Mouse (Mus musculus) intestine, postnatal 0 days (tissue): ENCODE measurements at regions not wholly inside any gene's neighbourhood (a gene's known extent, or its start where the extent isn't known, plus 50 kb on each side); places are given as distances from the start of the nearest gene placed in this dataset.

Source experiments
- ATAC-seq: fragments of 200-750 bp; cut with Nextera tagmentation; 2 replicates; pipeline ENCODE4 v1.8.0; 2017; ENCODE audit warnings: mild to moderate bottlenecking, moderate TSS enrichment, moderate library complexity
- H3K27ac ChIP-seq: fragments of 300-500 bp; sonication (generic); 2 replicates; pipeline ENCODE4 v1.5.1; 2014; ENCODE audit warnings: mild to moderate bottlenecking, low read depth, low read length, moderate library complexity
- H3K27me3 ChIP-seq: fragments of 300-500 bp; sonication (generic); replicated peaks from 2 replicates; pipeline ENCODE4 v1.6.1; 2014; ENCODE audit warnings: low read length, mixed read lengths; ENCODE audit not compliant: control insufficient read depth, insufficient read depth
- H3K36me3 ChIP-seq: fragments of 300-500 bp; sonication (generic); 2 replicates; pipeline ENCODE4 v1.6.1; 2014; ENCODE audit warnings: mild to moderate bottlenecking, moderate library complexity; ENCODE audit not compliant: control insufficient read depth, insufficient read depth
- H3K4me1 ChIP-seq: fragments of 300-500 bp; sonication (generic); replicated peaks from 2 replicates; pipeline ENCODE4 v1.6.1; 2014; ENCODE audit warnings: antibody characterized with exemption, low read length, mixed read lengths; ENCODE audit not compliant: control insufficient read depth, insufficient read depth
- H3K4me2 ChIP-seq: fragments of 300-500 bp; sonication (generic); replicated peaks from 2 replicates; pipeline ENCODE4 v1.6.1; 2014; ENCODE audit warnings: low read depth, mild to moderate bottlenecking, moderate library complexity
- H3K4me3 ChIP-seq: fragments of 300-500 bp; sonication (generic); 2 replicates; pipeline ENCODE4 v1.5.1; 2014; ENCODE audit warnings: low read depth, low read length
- H3K9ac ChIP-seq: fragments of 300-500 bp; sonication (generic); 2 replicates; pipeline ENCODE4 v1.6.1; 2014; ENCODE audit warnings: mild to moderate bottlenecking, low read depth, low read length
- H3K9me3 ChIP-seq: fragments of 300-500 bp; sonication (generic); 2 replicates; pipeline ENCODE4 v1.6.1; 2016; ENCODE audit warnings: mixed run types; ENCODE audit not compliant: control insufficient read depth
- CTCF ChIP-seq: sonication (generic); IDR thresholded peaks from 2 replicates; pipeline ENCODE4 v1.5.1; 2016; ENCODE audit warnings: low read depth, mild to moderate bottlenecking, control low read depth, antibody characterized with exemption, moderate library complexity
- WGBS: fragments of 180-500 bp; shearing (Covaris S2); extraction: QIAGEN DNeasy Blood & Tissue Kit; methylation state at CpG from one replicate; pipeline ENCODE4 v1.1.7; 2014; 5-methylcytosine and 5-hydroxymethylcytosine counted together

GRCm38 (mm10) chr1:128766193-128766893 lies 174.2 kb upstream of the Cxcr4 start:
- ATAC-seq, result no peak
- no peak overlapping the region for H3K27ac ChIP-seq
- H3K4me3 ChIP-seq, result no peak overlapping the region
- H3K36me3 ChIP-seq, result no peaks in the 10 kb centered on the region
- no peak for TF ChIP-seq CTCF
- no peaks in the 10 kb centered on the region for H3K4me1 ChIP-seq
- H3K27me3 ChIP-seq, result no peaks in the 10 kb centered on the region
- H3K9me3 ChIP-seq, result no peaks in the 10 kb centered on the region
- no peak overlapping the region for H3K9ac ChIP-seq
- H3K4me2 ChIP-seq, result no peak overlapping the region
- WGBS, result 33% methylated on average over 7 of the region's 7 CpGs

- no peaks in the 10 kb centered on the region for H3K36me3 ChIP-seq
- no peak overlapping the region for H3K27ac ChIP-seq
- H3K9ac ChIP-seq, result no peak overlapping the region
- H3K4me1 ChIP-seq, result no peaks in the 10 kb centered on the region
- H3K4me3 ChIP-seq, result no peak overlapping the region
- no peaks in the 10 kb centered on the region for H3K27me3 ChIP-seq
- WGBS, result 84% methylated on average over 2 of the region's 2 CpGs
- H3K9me3 ChIP-seq, result no peaks in the 10 kb centered on the region
- H3K4me2 ChIP-seq, result no peak overlapping the region
- ATAC-seq, result no peak
- TF ChIP-seq CTCF, result no peak
Measured at GRCm38 (mm10) chr1:128765626-128766025, 173.5 kb upstream of the Cxcr4 start.

GRCm38 (mm10) chr1:128765142-128765541 lies 173.0 kb upstream of the Cxcr4 start:
- no peaks in the 10 kb centered on the region for H3K27me3 ChIP-seq
- TF ChIP-seq CTCF, result no peak
- 81% methylated on average over 3 of the region's 3 CpGs for WGBS
- H3K4me3 ChIP-seq, result no peak overlapping the region
- no peaks in the 10 kb centered on the region for H3K36me3 ChIP-seq
- no peak overlapping the region for H3K9ac ChIP-seq
- no peak for ATAC-seq
- H3K4me2 ChIP-seq, result no peak overlapping the region
- H3K27ac ChIP-seq, result no peak overlapping the region
- no peaks in the 10 kb centered on the region for H3K4me1 ChIP-seq
- no peaks in the 10 kb centered on the region for H3K9me3 ChIP-seq

GRCm38 (mm10) chr1:128762854-128763253 lies 170.8 kb upstream of the Cxcr4 start:
- H3K27ac ChIP-seq, result no peak overlapping the region
- H3K4me2 ChIP-seq, result no peak overlapping the region
- no peak overlapping the region for H3K4me3 ChIP-seq
- no peak overlapping the region for H3K9ac ChIP-seq
- H3K4me1 ChIP-seq, result no peaks in the 10 kb centered on the region
- no peak for TF ChIP-seq CTCF
- H3K36me3 ChIP-seq, result no peaks in the 10 kb centered on the region
- H3K27me3 ChIP-seq, result no peaks in the 10 kb centered on the region
- no peak for ATAC-seq
- no peaks in the 10 kb centered on the region for H3K9me3 ChIP-seq
- 85% methylated on average over 4 of the region's 4 CpGs for WGBS

GRCm38 (mm10) chr1:128762076-128762475 lies 170.0 kb upstream of the Cxcr4 start:
- ATAC-seq, result no peak
- Histone ChIP-seq H3K4me1 (no peaks in the 10 kb centered on the region), H3K36me3 (no peaks in the 10 kb centered on the region), H3K9ac (no peak overlapping the region), H3K9me3 (no peaks in the 10 kb centered on the region), H3K27ac (no peak overlapping the region), H3K4me2 (no peak overlapping the region), H3K4me3 (no peak overlapping the region), H3K27me3 (no peaks in the 10 kb centered on the region)
- 82% methylated on average over 5 of the region's 5 CpGs for WGBS
- TF ChIP-seq CTCF, result no peak

GRCm38 (mm10) chr1:128758802-128759481 lies 166.8 kb upstream of the Cxcr4 start:
- Histone ChIP-seq H3K36me3 (no peaks in the 10 kb centered on the region), H3K4me3 (no peak overlapping the region), H3K27ac (no peak overlapping the region), H3K9me3 (no peaks in the 10 kb centered on the region), H3K27me3 (no peaks in the 10 kb centered on the region), H3K4me2 (no peak overlapping the region), H3K4me1 (no peaks in the 10 kb centered on the region), H3K9ac (no peak overlapping the region)
- 89% methylated on average over 11 of the region's 11 CpGs for WGBS
- no peak for ATAC-seq
- no peak for TF ChIP-seq CTCF
